Mouse (Mus musculus) forebrain, embryonic 12.5 days (tissue): ENCODE data around the gene Lrp1. TPM values are rescaled to one million over a fixed set of nuclear protein-coding genes. Genes with fewer than 3 reads are reported as not detected.
"Not testable (repeated sequence)": the region's sequence is repeated elsewhere in the genome, so short reads cannot be mapped to it uniquely, and the experiment has no call there.

ENCODE experiments used
- ATAC-seq: fragments of 200-750 bp; cut with Nextera tagmentation; 2 replicates; pipeline ENCODE4 v1.8.0; 2017; ENCODE audit warnings: moderate TSS enrichment; ENCODE audit not compliant: low FRiP score
- H3K27ac ChIP-seq: fragments of 300-500 bp; sonication (generic); 2 replicates; pipeline ENCODE4 v1.5.1; 2016; ENCODE audit warnings: mild to moderate bottlenecking
- H3K27me3 ChIP-seq: fragments of 300-500 bp; sonication (generic); 2 replicates; pipeline ENCODE4 v1.6.1; 2016; ENCODE audit warnings: mild to moderate bottlenecking
- H3K36me3 ChIP-seq: fragments of 300-500 bp; sonication (generic); replicated peaks from 2 replicates; pipeline ENCODE4 v1.6.1; 2016; ENCODE audit warnings: mild to moderate bottlenecking
- H3K4me1 ChIP-seq: fragments of 300-500 bp; sonication (generic); 2 replicates; pipeline ENCODE4 v1.6.1; 2016
- H3K4me2 ChIP-seq: fragments of 300-500 bp; sonication (generic); 2 replicates; pipeline ENCODE4 v1.6.1; 2016; ENCODE audit warnings: mild to moderate bottlenecking, moderate library complexity
- H3K4me3 ChIP-seq: fragments of 300-500 bp; sonication (generic); replicated peaks from 2 replicates; pipeline ENCODE4 v1.5.1; 2016; ENCODE audit warnings: mild to moderate bottlenecking
- H3K9ac ChIP-seq: fragments of 300-500 bp; sonication (generic); 2 replicates; pipeline ENCODE4 v1.6.1; 2016; ENCODE audit warnings: mild to moderate bottlenecking
- H3K9me3 ChIP-seq: fragments of 300-500 bp; sonication (generic); 2 replicates; pipeline ENCODE4 v1.6.1; 2016
- WGBS: fragments of 180-500 bp; shearing (Covaris S2); methylation state at CpG from one replicate; pipeline ENCODE4 v1.1.7; 2016; 5-methylcytosine and 5-hydroxymethylcytosine counted together
- polyA plus RNA-seq: library from polyadenylated mRNA; unstranded; fragments of >200 nt; fragmentation: Nextera tagmentation; extraction: Ambion mirVana; gene quantifications from 2 replicates; pipeline ENCODE4 v1.2.1, GENCODE M21; 2016

The Lrp1 gene
- polyA plus RNA-seq, 1 experiment from 2014 or later = 81.8 TPM

DNA sequence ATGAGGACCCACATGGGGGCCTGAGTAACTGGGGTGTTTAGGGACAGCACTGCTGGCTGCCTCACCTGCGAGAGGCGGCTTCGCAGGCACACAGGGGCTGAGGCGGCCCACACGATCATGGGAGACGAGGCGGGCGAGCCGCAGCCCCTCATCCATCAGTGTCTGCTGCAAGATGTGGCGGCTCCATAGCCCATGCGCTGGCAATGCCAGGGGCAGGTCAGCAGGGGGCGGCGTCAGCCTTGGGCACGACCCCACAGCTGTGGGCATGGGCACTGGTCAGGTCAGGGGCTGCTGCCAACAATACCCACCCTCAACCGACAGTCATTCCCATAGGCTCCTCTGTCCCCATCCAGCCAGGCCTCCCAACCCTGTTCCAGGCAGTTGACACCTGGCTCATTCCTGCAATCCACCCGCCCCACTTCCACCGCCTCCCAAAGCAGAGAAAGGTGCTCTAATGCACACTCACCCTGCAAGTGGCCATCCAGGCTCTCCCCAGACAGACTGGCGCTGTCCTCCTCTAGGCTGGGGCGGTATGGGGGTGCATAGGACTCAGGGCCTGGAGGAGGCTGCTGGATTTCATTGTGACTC lies 41.8 kb upstream of the Lrp1 start:
- Histone ChIP-seq H3K4me3 (no peak overlapping the region), H3K9ac (peak overlapping the region; percentile 33; the same call in 1 of the 2 replicates), H3K27me3 (peaks cover 90% of the 10 kb centered on the region), H3K4me1 (peaks cover 58% of the 10 kb centered on the region), H3K4me2 (peak overlapping the region; percentile 31), H3K27ac (no peak overlapping the region), H3K36me3 (no peaks in the 10 kb centered on the region), H3K9me3 (no peaks in the 10 kb centered on the region)
- ATAC-seq = no peak
- WGBS = 18% methylated on average over 19 of the region's 19 CpGs

DNA sequence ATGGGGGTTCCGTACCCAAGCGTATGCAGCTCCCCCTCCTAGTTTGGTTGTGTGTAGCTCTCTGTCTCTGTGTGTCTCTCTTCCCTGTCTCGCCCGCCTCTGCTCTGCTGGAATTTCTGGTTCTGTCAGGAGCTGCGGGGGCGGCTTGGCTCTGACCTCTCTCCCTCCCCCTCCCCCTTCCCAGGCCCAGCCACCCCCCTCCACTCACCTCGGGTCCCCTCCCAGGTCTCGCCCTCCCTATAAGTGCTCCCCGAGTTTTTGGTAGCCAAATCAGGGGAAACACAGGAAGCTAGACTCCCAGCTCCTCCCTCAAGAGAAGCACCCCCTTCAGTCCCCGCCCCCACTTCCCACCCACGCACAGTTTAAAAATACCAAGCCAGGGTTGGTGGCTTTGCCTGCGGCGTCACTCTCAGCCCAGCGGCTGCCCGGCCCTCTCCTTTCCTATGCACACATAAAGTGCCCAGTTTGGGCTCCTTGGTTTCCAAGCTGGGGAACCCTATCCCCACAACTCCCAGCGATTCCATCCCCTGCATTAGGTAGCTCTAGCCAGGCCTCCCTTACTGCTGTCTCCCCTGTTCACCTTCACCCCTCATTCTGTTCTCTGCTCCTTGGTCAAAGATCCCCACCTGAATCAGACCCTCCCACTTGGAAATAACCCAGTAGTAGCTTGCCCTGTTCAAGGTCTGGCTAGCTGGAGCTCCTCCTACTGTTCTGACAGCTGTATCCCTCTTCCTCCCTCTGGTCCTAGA lies 41.1 kb upstream of the Lrp1 start:
- Histone ChIP-seq H3K9me3 (no peaks in the 10 kb centered on the region), H3K27ac (no peak overlapping the region), H3K4me2 (peak overlapping the region; percentile 31), H3K4me1 (peaks cover 51% of the 10 kb centered on the region), H3K36me3 (no peaks in the 10 kb centered on the region), H3K4me3 (peak overlapping the region; percentile 8; the same call in 1 of the 2 replicates), H3K9ac (peak overlapping the region; percentile 33; the same call in 1 of the 2 replicates), H3K27me3 (peaks cover 86% of the 10 kb centered on the region)
- 6% methylated on average over 16 of the region's 16 CpGs for WGBS
- ATAC-seq = no peak

DNA sequence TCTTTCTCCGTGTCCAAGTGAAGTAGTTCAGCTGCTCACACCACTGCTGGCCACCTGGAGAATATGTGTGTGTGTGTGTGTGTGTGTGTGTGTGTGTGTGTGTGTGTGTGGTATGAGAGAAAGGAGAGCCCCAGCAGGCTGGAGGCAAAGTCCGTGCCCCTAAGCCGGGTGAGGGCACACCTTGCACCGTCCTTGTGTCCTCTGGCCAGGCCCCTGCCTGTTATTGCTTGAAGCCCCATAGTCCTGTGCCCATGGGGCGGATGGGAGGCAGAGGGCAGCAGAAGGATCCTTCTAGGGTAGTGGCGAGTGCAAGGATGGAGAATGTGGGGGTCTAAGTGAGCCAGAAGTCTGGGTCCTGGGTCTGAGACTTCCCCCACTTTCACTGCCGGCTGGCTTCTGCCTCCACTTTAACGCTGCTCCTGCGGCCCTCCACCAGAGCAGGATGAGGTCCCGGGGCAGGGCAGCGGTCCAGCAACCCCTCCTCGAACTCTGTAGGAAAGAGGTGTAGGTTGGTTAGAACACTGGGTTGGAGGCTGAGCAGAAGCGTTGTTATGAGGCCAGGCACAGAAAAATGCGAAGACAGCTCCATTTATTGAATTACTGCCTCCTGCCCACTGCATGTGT lies 40.5 kb upstream of the Lrp1 start:
- Histone ChIP-seq H3K4me3 (0 out of 2 replicates have a peak overlapping the region, but pooled peaks have one; percentile 8), H3K9me3 (no peaks in the 10 kb centered on the region), H3K27me3 (peaks cover 81% of the 10 kb centered on the region), H3K27ac (no peak overlapping the region), H3K4me2 (peak overlapping the region; percentile 31; the same call in 1 of the 2 replicates), H3K4me1 (peaks cover 44% of the 10 kb centered on the region), H3K36me3 (no peaks in the 10 kb centered on the region), H3K9ac (no peak overlapping the region)
- ATAC-seq = no peak
- WGBS = 15% methylated on average over 14 of the region's 14 CpGs

DNA sequence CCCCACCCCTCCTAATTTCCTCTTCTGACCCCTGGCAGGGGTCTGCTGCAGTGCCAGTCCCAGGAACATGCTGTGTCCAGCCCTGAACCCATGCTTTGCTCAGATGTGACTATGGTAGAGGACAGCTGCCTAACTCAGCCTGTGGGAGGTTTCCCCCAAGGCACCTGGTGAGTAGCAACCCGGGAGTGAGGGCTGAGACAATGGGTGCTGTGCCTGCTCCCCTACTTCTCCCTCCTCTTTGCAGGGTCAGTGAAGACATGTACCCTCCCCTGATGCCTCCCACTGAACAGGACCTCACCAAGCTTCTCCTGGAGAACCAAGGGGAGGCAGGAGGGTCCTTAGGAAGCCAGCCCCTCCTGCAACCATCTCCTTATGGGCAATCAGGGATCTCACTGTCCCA lies 38.6 kb upstream of the Lrp1 start:
- no peaks in the 10 kb centered on the region for H3K9me3 ChIP-seq
- no peak overlapping the region for H3K4me2 ChIP-seq
- no peak overlapping the region for H3K4me3 ChIP-seq
- H3K27me3 ChIP-seq = peaks cover 63% of the 10 kb centered on the region
- no peak for ATAC-seq
- no peak overlapping the region for H3K9ac ChIP-seq
- no peaks in the 10 kb centered on the region for H3K36me3 ChIP-seq
- WGBS = 45% methylated on average over 1 of the region's 1 CpGs
- H3K27ac ChIP-seq = no peak overlapping the region
- H3K4me1 ChIP-seq = peaks cover 26% of the 10 kb centered on the region

DNA sequence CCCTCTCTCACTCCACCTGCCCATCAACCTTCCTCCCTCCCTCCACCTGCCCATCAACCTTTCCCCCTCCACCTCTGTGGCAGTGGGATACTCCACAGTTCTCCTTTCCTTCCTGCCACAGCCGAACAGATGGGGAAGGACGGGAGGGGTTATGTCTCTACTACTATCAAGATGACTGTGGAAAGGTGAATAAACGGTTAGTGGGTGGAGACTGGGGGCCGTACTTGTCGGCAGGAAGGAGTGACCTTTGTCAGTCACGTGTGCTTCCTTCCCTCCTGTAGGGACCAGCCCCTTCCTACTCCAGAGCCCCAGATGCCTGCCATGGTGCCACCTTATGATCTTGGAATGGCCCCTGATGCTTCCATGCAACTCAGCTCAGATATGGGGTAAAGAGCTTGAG lies 37.1 kb upstream of the Lrp1 start:
- H3K27me3 ChIP-seq = peaks cover 48% of the 10 kb centered on the region

DNA sequence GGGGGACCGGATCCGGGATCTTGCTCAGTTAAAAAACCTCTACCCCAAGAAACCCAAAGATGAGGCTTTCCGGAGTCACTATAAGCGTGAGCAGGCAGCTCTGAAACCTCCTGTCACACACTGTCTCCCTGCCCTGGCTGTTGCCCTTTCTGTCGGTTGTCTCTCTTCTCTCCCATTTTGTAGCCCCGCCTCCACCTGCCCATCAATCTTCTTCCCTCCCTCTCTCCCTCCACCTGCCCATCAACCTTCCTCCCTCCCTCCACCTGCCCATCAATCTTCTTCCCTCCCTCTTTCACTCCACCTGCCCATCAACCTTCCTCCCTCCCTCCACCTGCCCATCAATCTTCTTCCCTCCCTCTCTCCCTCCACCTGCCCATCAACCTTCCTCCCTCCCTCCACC lies 36.7 kb upstream of the Lrp1 start:
- H3K4me1 ChIP-seq = peaks cover 16% of the 10 kb centered on the region
- not testable (repeated sequence) for H3K27ac ChIP-seq, H3K4me3 ChIP-seq, H3K9me3 ChIP-seq, H3K4me2 ChIP-seq, H3K36me3 ChIP-seq, H3K9ac ChIP-seq, ATAC-seq
- peaks cover 43% of the 10 kb centered on the region for H3K27me3 ChIP-seq
- WGBS = 50% methylated on average over 6 of the region's 6 CpGs

More for the DNA sequence above, 37.1 kb upstream of the Lrp1 start:
- no peak overlapping the region for H3K9ac ChIP-seq
- WGBS = 14% methylated on average over 6 of the region's 6 CpGs
- no peak for ATAC-seq
- no peak overlapping the region for H3K4me3 ChIP-seq
- no peak overlapping the region for H3K4me2 ChIP-seq
- H3K27ac ChIP-seq = no peak overlapping the region
- no peaks in the 10 kb centered on the region for H3K36me3 ChIP-seq
- H3K4me1 ChIP-seq = peaks cover 19% of the 10 kb centered on the region
- no peaks in the 10 kb centered on the region for H3K9me3 ChIP-seq

DNA sequence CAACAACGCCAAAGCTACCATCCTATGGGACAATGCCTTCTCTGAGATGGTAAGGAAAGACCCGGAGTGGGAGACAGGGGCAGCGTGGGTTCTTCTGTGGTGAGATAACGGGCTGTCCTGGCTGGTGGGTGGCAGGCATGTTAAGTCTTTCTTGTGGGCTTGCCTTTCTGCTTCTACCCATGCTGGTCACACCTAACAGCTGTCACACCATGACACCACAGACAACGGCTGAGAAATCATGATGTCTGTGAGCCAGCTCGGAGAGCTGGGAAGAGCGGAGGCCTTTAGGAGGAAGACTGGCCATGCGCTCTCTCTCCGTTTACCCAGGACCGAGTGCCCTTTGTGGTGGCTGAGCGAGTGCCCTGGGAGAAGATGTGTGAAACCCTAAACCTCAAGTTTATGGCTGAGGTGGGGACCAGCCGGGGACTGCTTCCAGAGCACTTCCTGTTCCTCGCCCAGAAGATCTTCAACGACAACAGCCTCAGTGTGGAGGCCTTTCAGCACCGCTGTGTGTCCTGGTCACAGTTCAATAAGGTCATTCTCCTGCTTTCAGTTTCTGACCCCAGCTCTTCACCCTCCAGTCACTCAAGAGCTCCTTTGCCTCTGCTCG lies 34.1 kb upstream of the Lrp1 start:
- H3K36me3 ChIP-seq = no peaks in the 10 kb centered on the region
- 82% methylated on average over 16 of the region's 16 CpGs for WGBS
- no peak overlapping the region for H3K4me2 ChIP-seq
- H3K9ac ChIP-seq = no peak overlapping the region
- H3K9me3 ChIP-seq = no peaks in the 10 kb centered on the region
- ATAC-seq = no peak
- no peak overlapping the region for H3K4me3 ChIP-seq
- peaks cover 18% of the 10 kb centered on the region for H3K27me3 ChIP-seq
- no peaks in the 10 kb centered on the region for H3K4me1 ChIP-seq
- no peak overlapping the region for H3K27ac ChIP-seq

DNA sequence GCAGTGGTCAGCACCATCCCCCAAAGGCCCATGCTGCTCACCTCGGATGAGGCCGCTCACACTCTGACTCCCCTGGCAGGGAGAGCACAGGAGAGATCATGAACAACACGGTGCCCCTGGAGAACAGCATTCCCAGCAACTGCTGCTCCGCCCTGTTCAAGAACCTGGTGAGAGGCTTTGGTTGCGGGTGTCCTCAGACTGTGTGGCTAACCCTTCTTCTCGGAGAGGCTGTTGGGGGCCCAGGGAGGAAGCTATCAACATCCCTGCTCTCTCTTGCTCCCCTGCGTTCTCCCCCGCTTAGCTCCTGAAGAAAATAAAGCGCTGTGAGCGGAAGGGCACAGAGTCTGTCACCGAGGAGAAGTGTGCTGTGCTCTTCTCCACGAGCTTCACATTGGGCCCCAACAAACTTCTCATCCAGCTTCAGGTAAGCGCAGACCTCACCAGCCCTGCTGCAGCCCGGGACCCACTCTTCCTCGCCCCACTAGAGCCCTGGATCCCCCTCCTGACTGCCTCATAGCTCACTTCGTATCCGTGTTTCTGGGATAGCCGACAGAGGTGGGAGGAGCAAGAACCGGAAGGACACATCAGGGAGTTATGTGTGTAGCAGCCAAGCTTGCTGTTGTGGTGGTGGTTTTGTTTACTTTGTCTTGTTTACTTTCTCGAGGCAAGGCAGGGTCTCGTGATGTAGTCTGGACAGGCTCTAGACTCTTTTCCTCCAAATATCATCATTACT lies 32.1 kb upstream of the Lrp1 start:
- no peak for ATAC-seq
- Histone ChIP-seq H3K4me2 (0 out of 2 replicates have a peak overlapping the region, but pooled peaks have one; percentile 3), H3K4me1 (no peaks in the 10 kb centered on the region), H3K36me3 (no peaks in the 10 kb centered on the region), H3K27me3 (peaks cover 8% of the 10 kb centered on the region), H3K4me3 (no peak overlapping the region), H3K27ac (no peak overlapping the region), H3K9me3 (no peaks in the 10 kb centered on the region), H3K9ac (no peak overlapping the region)
- WGBS = 49% methylated on average over 21 of the region's 21 CpGs

DNA sequence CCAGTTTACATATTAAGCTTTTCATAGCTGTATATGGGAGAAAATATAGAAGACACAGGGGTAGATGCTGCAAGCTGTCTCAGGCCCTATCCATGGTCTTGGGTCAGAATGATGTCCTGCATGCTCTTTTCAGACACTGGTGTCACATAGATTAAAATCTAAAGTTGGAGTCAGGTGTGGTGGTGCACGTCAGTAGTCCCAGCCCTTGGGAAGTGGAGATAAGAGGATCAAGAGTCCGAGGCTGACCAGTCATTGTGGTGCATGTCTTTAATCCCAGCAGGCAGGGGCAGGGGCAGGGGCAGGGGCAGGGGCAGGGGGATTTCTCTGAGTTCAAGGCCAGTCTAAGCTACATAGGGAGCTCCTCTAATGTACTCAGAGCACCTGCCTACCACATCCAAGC lies 24.8 kb upstream of the Lrp1 start:
- WGBS = 24% methylated on average over 2 of the region's 2 CpGs

DNA sequence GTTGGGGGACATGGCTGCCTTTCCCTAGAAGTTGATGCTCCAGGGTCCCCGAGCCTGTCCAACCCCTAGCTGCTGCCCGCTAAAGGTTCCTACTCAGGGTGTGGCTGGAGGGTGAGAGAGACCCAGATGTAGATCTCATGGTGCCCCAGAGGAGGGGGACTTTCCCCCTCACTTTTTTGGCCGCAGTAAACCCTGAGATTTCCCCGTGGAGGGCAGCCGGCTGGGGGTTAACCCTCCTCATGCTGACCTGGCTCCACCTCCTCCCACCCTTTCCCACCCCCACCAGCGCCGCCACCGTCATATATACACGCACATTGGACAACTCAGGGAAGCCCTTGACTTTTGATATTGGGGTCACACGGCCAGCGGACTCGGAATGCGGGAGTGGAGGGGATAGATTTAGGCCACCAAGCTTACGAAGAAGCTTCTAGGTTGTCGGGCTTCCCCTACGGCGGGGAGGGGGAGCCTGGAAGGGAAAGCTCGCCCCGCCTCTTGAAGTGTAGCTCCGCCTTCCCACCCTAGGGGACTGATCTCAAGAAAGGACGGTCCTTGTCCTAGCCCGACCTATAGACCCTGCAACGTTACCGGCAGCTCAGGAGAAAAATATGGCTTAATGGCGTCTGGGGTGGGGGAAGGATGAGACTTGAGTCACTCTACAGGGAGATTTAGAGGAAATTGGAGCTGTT lies 22.7 kb upstream of the Lrp1 start:
- 3% methylated on average over 25 of the region's 25 CpGs for WGBS
- H3K27me3 ChIP-seq = peaks cover 50% of the 10 kb centered on the region
- H3K4me2 ChIP-seq = peak overlapping the region; percentile 56
- H3K27ac ChIP-seq = no peak overlapping the region
- H3K9ac ChIP-seq = peak overlapping the region; percentile 40; the same call in 1 of the 2 replicates
- peak; percentile 42 for ATAC-seq
- peaks cover 22% of the 10 kb centered on the region for H3K4me1 ChIP-seq
- no peaks in the 10 kb centered on the region for H3K9me3 ChIP-seq
- peak overlapping the region; percentile 35 for H3K4me3 ChIP-seq
- H3K36me3 ChIP-seq = no peaks in the 10 kb centered on the region

More for the DNA sequence above, 24.8 kb upstream of the Lrp1 start:
- Histone ChIP-seq H3K4me3 (no peak overlapping the region), H3K27ac (no peak overlapping the region), H3K27me3 (peaks cover 45% of the 10 kb centered on the region), H3K4me2 (no peak overlapping the region), H3K4me1 (peaks cover 22% of the 10 kb centered on the region), H3K36me3 (no peaks in the 10 kb centered on the region), H3K9ac (no peak overlapping the region), H3K9me3 (no peaks in the 10 kb centered on the region)
- no peak for ATAC-seq

DNA sequence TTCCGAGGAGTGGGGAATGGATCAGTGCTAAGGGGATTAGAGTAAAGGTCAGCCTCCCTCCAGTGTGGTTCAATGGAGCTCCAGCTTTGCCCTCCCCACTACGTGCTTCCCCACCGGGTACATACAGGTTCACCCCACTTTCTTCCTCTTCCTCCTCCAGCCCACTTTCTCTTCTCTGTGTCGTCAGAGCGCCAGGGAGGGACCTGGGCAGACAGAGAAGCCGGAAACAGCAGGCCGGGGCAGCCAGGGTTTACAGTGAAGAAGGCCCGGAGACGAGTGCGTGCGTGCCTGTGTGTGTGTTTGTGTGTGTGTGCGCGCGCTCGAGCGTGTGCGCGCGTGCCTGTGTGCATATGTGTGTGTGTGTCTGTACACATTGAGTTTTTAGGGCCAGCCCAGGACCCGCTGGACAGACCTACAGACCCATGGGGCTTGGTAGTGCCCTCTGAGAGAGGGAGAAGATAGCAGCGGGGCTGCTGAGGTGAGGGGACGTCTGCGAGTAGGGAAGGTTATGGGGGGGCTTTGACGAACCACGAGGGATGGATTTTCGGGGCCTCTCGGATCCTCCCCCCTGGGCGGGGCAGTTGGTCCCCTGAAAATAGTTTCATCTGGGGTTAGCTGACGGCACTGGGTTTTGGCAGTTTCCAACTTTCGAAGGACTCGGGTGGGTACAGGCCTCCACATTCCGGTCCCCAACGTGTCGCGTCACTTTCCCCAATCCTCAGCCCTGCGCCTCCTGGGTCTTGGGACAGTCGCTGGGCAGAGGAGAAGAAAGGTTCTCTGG lies 22.0 kb upstream of the Lrp1 start, which contains the start of gene Stat6:
Gene Stat6 (plus strand): TSS at position 215 of the 781 bp plus-strand sequence.
- no peak; the same call in 1 of the 2 replicates for ATAC-seq
- 5% methylated on average over 37 of the region's 37 CpGs for WGBS

More for the DNA sequence above, 22.0 kb upstream of the Lrp1 start, which contains the start of gene Stat6:
- Histone ChIP-seq H3K9me3 (no peaks in the 10 kb centered on the region), H3K4me2 (peak within 1 kb of the TSS; percentile 56), H3K4me1 (peaks cover 22% of the 10 kb centered on the region), H3K36me3 (no peaks in the 10 kb centered on the region), H3K4me3 (peak within 1 kb of the TSS; percentile 35), H3K27ac (peak within 1 kb of the TSS; percentile 42), H3K9ac (peak within 1 kb of the TSS; percentile 40; the same call in 1 of the 2 replicates), H3K27me3 (peaks cover 50% of the 10 kb centered on the region)
